Mouse (Mus musculus) embryonic facial prominence, embryonic 13.5 days (tissue): ENCODE results near the gene Wee1. TPM values are rescaled to one million over a fixed set of nuclear protein-coding genes. Genes with fewer than 3 reads are reported as not detected.
"Not testable (repeated sequence)": the region's sequence is repeated elsewhere in the genome, so short reads cannot be mapped to it uniquely, and the experiment has no call there.

Source experiments
- ATAC-seq: fragments of 200-750 bp; cut with Nextera tagmentation; 2 replicates; pipeline ENCODE4 v1.8.0; 2017; ENCODE audit warnings: low read depth; ENCODE audit not compliant: insufficient number of reproducible peaks, insufficient read depth, low FRiP score, low TSS enrichment
- H3K27ac ChIP-seq: fragments of 300-500 bp; sonication (generic); 2 replicates; pipeline ENCODE4 v1.5.1; 2015; ENCODE audit warnings: moderate library complexity, mild to moderate bottlenecking, inconsistent platforms
- H3K27me3 ChIP-seq: fragments of 300-500 bp; sonication (generic); 2 replicates; pipeline ENCODE4 v1.6.1; 2015; ENCODE audit warnings: mild to moderate bottlenecking, inconsistent platforms
- H3K36me3 ChIP-seq: fragments of 300-500 bp; sonication (generic); 2 replicates; pipeline ENCODE4 v1.6.1; 2015; ENCODE audit warnings: mild to moderate bottlenecking, inconsistent platforms
- H3K4me1 ChIP-seq: fragments of 300-500 bp; sonication (generic); 2 replicates; pipeline ENCODE4 v1.6.1; 2015; ENCODE audit warnings: inconsistent platforms
- H3K4me2 ChIP-seq: fragments of 300-500 bp; sonication (generic); 2 replicates; pipeline ENCODE4 v1.6.1; 2015; ENCODE audit warnings: moderate library complexity, mild to moderate bottlenecking, inconsistent platforms
- H3K4me3 ChIP-seq: fragments of 300-500 bp; sonication (generic); 2 replicates; pipeline ENCODE4 v1.5.1; 2015; ENCODE audit warnings: mild to moderate bottlenecking, inconsistent platforms
- H3K9ac ChIP-seq: fragments of 300-500 bp; sonication (generic); 2 replicates; pipeline ENCODE4 v1.6.1; 2015; ENCODE audit warnings: mild to moderate bottlenecking, inconsistent platforms
- H3K9me3 ChIP-seq: fragments of 300-500 bp; sonication (generic); 2 replicates; pipeline ENCODE4 v1.6.1; 2016; ENCODE audit warnings: inconsistent platforms
- WGBS: fragments of 180-500 bp; shearing (Covaris S2); methylation state at CpG from one replicate; pipeline ENCODE4 v1.1.7; 2015; ENCODE audit warnings: mixed read lengths; 5-methylcytosine and 5-hydroxymethylcytosine counted together
- polyA plus RNA-seq: library from polyadenylated mRNA; unstranded; fragments of >200 nt; fragmentation: Nextera tagmentation; extraction: Ambion mirVana; gene quantifications from 2 replicates; pipeline ENCODE4 v1.2.1, GENCODE M21; 2015

The Wee1 gene
- polyA plus RNA-seq, 1 experiment from 2014 or later, result 27.2 TPM

DNA sequence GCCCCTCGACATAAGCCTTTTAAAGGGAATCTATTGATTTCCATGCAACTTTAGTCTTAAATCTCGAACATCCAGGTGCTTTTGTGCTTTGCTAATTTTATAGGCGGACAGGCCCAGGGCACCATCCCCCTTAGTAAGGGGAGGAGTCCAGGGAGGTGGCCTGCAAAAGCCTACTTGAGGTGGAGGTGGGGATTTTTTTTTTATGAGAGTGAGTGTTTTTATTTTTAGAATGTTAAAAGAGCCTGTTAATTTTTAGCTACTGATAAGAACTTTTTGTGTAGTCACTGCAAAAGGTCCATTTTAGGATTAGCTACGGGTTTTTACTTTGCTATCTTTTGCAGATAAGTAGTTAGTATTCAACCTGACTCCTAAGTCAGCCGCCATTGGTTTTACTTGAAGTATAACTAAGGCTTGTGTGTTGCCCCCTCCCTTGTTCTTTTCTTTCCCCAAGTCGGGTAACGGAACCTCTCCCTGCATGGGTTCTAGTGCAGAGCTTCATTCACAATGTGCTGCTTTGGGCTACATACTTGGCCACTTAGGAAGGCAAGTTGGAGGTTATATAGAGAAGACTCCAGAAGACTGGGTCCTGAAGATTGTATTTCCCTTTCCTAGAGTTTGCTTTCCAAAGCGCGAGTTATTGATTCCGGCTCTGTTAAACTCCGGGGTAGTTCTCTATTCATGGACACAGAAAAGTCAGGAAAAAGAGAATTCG lies 2.2 kb downstream of the Wee1 start:
- peaks cover 21% of the 10 kb centered on the region for H3K36me3 ChIP-seq
- H3K4me3 ChIP-seq, result peak overlapping the region; percentile 95
- H3K4me2 ChIP-seq, result peak overlapping the region; percentile 80
- H3K9me3 ChIP-seq, result no peaks in the 10 kb centered on the region
- H3K4me1 ChIP-seq, result peaks cover 18% of the 10 kb centered on the region
- peak overlapping the region; percentile 22; the same call in 1 of the 2 replicates for H3K27ac ChIP-seq
- H3K9ac ChIP-seq, result peak overlapping the region; percentile 93
- no peaks in the 10 kb centered on the region for H3K27me3 ChIP-seq
- 47% methylated on average over 12 of the region's 12 CpGs for WGBS
- no peak for ATAC-seq

DNA sequence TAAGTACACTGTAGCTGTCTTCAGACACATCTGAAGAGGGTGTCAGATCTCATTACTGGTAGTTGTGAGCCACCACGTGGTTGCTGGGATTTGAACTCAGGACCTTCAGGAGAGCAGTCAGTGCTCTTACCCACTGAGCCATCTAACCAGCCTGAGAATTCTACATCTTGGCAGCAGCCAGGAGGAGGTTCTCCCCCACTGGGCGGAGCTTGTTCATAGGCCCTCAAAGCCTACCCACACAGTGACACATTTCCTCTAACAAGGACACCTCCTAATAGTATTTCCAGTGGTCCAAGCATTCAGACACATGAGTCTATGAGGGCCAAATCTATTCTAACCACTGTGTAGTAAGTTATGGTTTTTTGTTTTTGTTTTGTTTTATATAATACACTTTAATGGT lies 6.7 kb downstream of the Wee1 start:
- Histone ChIP-seq H3K36me3 (peaks cover 59% of the 10 kb centered on the region), H3K27me3 (no peaks in the 10 kb centered on the region), H3K4me1 (peaks cover 16% of the 10 kb centered on the region), H3K4me3 (no peak overlapping the region), H3K27ac (no peak overlapping the region), H3K9me3 (no peaks in the 10 kb centered on the region), H3K9ac (no peak overlapping the region), H3K4me2 (no peak overlapping the region)
- no peak for ATAC-seq
- 80% methylated on average over 2 of the region's 2 CpGs for WGBS

DNA sequence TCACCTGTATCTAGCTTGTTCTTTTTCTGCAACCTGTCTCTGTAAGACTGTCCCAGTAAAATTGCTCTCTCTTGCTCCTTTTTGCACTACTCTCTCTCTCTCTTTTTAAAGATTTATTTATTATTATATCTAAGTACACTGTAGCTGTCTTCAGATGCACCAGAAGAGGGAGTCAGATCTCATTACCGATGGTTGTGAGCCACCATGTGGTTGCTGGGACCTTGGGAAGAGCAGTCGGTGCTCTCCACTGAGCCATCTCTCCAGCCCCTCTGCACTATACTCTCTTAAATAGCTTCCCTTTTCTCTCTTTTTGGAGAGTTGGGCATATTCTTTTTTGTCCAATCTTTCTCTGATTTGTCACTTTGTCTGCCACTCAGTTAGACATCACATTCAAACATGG lies 10.4 kb downstream of the Wee1 start:
- 80% methylated on average over 2 of the region's 2 CpGs for WGBS
- H3K4me1 ChIP-seq, result not testable (repeated sequence)

DNA sequence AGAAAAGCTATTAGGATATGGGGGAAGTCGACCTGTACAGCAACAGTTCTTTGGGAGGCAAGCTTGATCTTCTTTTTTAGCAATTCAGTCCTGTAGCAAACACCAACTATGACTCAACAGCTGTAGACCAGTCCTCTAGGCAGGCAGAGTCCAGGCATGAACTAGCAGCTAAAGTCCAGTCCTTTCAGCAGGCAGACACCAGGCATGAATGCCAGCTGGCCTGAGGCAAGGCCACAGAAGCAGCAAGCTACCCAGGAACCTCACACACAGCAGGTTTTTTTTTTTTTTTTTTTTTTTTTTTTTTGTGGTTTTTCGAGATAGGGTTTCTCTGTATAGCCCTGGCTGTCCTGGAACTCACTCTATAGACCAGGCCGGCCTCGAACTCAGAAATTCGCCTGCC lies 12.1 kb downstream of the Wee1 start:
- Histone ChIP-seq H3K4me1 (no peaks in the 10 kb centered on the region), H3K4me3 (no peak overlapping the region), H3K27ac (no peak overlapping the region), H3K4me2 (no peak overlapping the region), H3K9me3 (no peaks in the 10 kb centered on the region), H3K27me3 (no peaks in the 10 kb centered on the region), H3K36me3 (peaks cover 88% of the 10 kb centered on the region), H3K9ac (no peak overlapping the region)
- WGBS, result 95% methylated on average over 5 of the region's 5 CpGs
- no peak for ATAC-seq

More for the DNA sequence above, 10.4 kb downstream of the Wee1 start:
- H3K36me3 ChIP-seq, result peaks cover 89% of the 10 kb centered on the region
- not testable (repeated sequence) for H3K27ac ChIP-seq, ATAC-seq, H3K9ac ChIP-seq, H3K4me2 ChIP-seq, H3K4me3 ChIP-seq, H3K9me3 ChIP-seq, H3K27me3 ChIP-seq

DNA sequence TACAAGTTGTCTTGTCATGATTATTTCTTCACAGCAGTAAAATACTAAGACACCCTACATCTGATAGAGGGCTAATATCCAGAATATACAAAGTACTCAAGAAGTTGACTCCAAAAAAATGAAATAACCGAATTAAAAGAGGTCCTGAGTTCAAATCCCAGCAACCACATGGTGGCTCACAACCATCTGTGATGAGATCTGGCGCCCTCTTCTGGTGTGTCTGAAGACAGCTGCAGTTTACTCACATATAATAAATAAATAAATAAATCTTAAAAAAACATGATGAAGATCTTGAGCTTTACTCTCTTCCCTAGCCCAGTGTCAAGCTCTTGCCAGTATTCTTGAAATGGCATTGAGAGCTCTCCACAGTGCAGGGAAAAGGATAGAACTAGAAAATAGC lies 16.7 kb downstream of the Wee1 start:
- Histone ChIP-seq H3K4me3 (no peak overlapping the region), H3K9ac (no peak overlapping the region), H3K9me3 (no peaks in the 10 kb centered on the region), H3K27ac (no peak overlapping the region), H3K36me3 (peaks cover 95% of the 10 kb centered on the region), H3K27me3 (no peaks in the 10 kb centered on the region), H3K4me1 (no peaks in the 10 kb centered on the region), H3K4me2 (no peak overlapping the region)
- ATAC-seq, result no peak
- WGBS, result 80% methylated on average over 2 of the region's 2 CpGs

DNA sequence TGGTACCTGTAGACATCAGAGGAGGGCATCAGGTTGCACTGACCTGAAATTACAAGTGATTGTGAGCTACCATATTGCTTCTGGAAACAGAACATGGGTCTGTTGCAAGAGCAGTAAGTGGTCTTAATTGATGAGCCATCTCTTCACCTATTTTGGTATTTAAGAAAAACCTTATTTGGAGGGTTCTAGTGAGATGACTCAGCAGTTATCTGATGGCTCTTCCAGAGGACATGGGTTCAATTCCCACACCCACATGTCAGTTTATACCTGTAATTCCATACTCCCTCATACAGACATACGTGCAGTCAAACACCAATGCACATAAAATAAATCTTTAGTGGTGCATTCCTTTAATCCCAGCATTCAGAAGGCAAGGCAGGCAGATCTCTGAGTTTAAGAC lies 22.0 kb downstream of the Wee1 start:
- H3K36me3 ChIP-seq, result peaks cover 70% of the 10 kb centered on the region
- no peak for ATAC-seq
- WGBS, result 94% methylated on average over 1 of the region's 1 CpGs
- no peaks in the 10 kb centered on the region for H3K27me3 ChIP-seq
- no peaks in the 10 kb centered on the region for H3K9me3 ChIP-seq
- no peak overlapping the region for H3K9ac ChIP-seq
- H3K4me2 ChIP-seq, result no peak overlapping the region
- no peaks in the 10 kb centered on the region for H3K4me1 ChIP-seq
- H3K4me3 ChIP-seq, result no peak overlapping the region
- no peak overlapping the region for H3K27ac ChIP-seq

DNA sequence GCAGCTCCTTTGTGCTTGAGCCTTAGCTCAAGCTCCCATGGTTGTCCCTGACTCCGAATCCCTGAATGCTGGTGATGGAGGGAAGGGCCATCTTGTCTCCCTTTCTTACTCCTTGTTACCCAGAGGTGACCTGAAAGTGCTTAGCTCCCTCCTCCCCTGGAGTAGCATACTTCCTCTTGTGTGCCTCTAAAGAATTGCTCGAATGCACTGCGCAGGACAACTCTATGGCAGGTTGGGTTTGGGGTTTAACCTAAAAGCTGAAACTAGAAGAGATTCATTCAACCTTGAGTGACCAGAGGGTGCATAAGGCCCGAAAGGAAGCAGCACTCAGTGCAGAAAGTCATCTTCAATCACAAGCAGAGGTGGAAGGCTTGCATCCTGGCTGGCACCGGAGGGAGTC lies 31.0 kb downstream of the Wee1 start:
- Histone ChIP-seq H3K9me3 (no peaks in the 10 kb centered on the region), H3K27me3 (no peaks in the 10 kb centered on the region), H3K4me1 (peaks cover 10% of the 10 kb centered on the region), H3K27ac (no peak overlapping the region), H3K36me3 (no peaks in the 10 kb centered on the region), H3K4me3 (no peak overlapping the region), H3K4me2 (no peak overlapping the region), H3K9ac (no peak overlapping the region)
- no peak for ATAC-seq
- WGBS, result 84% methylated on average over 5 of the region's 5 CpGs

DNA sequence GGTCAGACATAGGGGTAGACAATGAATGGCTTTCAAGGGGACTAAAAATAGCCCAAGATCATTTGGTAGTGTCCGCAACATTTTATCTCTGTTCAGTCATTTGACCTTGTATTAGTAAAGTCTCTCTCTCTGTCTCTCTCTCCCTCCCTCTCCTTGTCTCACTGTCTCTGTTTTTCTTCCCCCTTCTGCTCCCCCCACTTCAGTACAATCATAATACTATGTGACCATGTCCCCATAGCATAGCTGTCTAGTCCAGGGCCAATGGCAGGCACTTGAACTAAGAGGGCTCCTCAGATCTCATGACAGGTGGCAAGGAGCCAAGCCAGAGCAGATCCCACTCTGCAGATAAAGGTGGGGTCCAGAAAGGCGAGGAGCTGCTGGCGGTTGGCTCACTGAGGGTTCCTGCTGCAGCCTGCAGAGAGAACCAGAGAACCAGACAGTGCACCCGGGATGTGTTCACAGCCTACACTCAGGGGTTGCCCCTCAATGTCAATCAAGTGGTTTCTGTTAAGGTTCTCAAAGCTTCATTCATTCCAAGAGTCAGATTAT lies 34.9 kb downstream of the Wee1 start:
- H3K4me2 ChIP-seq, result no peak overlapping the region
- H3K27ac ChIP-seq, result no peak overlapping the region
- WGBS, result 57% methylated on average over 4 of the region's 4 CpGs
- peaks cover 10% of the 10 kb centered on the region for H3K4me1 ChIP-seq
- H3K9me3 ChIP-seq, result no peaks in the 10 kb centered on the region
- no peaks in the 10 kb centered on the region for H3K36me3 ChIP-seq
- H3K27me3 ChIP-seq, result no peaks in the 10 kb centered on the region
- no peak overlapping the region for H3K4me3 ChIP-seq
- no peak overlapping the region for H3K9ac ChIP-seq
- ATAC-seq, result no peak

DNA sequence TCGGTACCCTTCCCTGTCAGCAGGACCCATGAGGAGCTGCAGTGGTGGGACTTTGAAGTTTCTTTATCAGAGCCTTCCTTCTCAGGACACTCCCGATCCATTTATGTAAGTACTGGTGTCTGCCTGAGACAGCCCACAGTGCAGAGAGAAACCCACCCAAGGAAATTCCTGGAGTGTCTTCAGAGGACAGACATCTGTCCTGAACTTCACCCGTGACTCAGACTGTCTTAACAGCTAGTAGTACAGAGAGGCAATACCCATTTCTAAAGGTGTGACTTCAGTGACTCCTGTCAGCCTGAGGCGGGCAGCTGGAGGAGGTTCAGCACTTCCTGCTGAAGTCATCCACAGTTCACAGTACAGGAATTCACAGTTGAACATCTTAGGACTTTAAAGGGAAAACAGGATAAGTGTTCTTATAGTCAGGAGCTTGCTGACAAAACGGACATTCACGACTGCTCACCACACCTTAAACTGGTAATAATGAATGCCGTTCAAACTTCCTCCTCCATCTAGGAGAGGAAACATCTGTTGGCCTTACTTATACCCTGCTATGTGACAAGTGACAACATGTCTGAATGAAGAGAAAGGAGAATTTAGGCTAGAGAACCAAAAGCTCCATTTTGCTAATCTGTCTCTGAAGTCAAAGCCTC lies 35.5 kb downstream of the Wee1 start:
- WGBS, result 49% methylated on average over 7 of the region's 7 CpGs
- Histone ChIP-seq H3K9me3 (no peaks in the 10 kb centered on the region), H3K36me3 (no peaks in the 10 kb centered on the region), H3K27ac (no peak overlapping the region), H3K4me3 (no peak overlapping the region), H3K9ac (no peak overlapping the region), H3K4me1 (peaks cover 10% of the 10 kb centered on the region), H3K4me2 (no peak overlapping the region), H3K27me3 (no peaks in the 10 kb centered on the region)
- ATAC-seq, result no peak

DNA sequence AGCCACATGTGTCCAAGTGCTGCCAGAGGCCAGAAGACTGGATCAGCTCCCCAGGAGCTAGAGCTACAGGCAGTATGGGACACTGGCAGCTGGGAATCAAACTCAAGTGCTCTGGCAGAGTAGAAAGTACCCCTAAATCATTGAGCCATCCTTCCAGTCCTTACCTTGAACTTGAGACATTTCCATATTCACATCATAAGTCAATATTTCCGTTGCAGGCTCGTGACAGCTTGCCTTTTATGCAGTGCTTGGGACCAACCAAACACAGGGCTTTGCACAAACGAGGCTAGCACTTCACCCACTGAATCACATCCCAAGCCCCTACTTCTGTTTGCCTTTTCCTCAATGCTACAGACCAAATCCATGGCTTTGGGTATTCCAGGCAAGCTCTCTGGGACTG lies 36.2 kb downstream of the Wee1 start:
- no peak for ATAC-seq
- peaks cover 10% of the 10 kb centered on the region for H3K4me1 ChIP-seq
- H3K9ac ChIP-seq, result no peak overlapping the region
- H3K36me3 ChIP-seq, result no peaks in the 10 kb centered on the region
- H3K4me2 ChIP-seq, result no peak overlapping the region
- H3K27ac ChIP-seq, result no peak overlapping the region
- no peaks in the 10 kb centered on the region for H3K9me3 ChIP-seq
- 77% methylated on average over 3 of the region's 3 CpGs for WGBS
- H3K27me3 ChIP-seq, result no peaks in the 10 kb centered on the region
- no peak overlapping the region for H3K4me3 ChIP-seq

DNA sequence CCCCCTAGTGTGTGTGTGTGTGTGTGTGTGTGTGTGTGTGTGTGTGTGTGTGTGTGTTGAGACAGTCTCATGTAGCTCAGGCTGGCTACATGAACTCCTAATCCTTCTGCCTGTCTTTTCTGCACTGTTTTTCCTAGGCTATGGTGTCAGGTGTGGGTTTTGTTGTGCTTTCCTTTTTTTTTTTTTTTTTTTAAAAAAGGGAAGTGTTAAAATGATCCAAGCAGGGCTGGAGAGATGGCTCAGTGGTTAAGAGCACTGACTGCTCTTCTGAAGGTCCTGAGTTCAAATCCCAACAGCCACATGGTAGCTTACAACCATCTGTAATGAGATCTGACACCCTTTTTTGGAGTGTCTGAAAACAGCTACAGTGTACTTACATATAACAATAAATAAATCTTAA lies 38.3 kb downstream of the Wee1 start:
- not testable (repeated sequence) for H3K36me3 ChIP-seq, H3K9me3 ChIP-seq, H3K27ac ChIP-seq, ATAC-seq, H3K4me3 ChIP-seq, H3K9ac ChIP-seq, H3K27me3 ChIP-seq, H3K4me2 ChIP-seq
- H3K4me1 ChIP-seq, result peaks cover 13% of the 10 kb centered on the region

DNA sequence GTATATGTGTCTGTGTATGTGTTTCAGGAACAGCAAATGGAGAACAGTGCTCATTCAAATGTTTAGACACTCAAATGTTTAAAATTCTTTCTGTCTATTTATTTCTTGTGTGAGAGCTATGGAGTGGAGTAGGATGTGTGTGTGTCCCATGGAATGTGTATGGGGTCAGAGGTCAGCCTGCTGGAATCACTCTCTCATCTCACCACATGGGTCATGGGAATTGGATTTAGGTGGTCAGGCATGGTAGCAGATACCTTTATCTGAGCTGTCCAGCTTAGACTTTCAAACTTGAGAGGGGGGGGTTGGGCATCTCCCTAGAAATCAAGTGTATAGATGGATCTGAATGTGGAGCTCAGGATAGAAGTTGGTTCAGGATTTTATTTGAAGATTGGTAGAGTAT lies 38.8 kb downstream of the Wee1 start:
- Histone ChIP-seq H3K36me3 (no peaks in the 10 kb centered on the region), H3K27me3 (no peaks in the 10 kb centered on the region), H3K9ac (no peak overlapping the region), H3K4me2 (no peak overlapping the region), H3K4me3 (no peak overlapping the region), H3K9me3 (no peaks in the 10 kb centered on the region), H3K4me1 (peaks cover 14% of the 10 kb centered on the region), H3K27ac (no peak overlapping the region)
- no peak for ATAC-seq
